Mouse (Mus musculus) limb, embryonic 14.5 days (tissue): ENCODE measurements at regions not wholly inside any gene's neighbourhood (a gene's known extent, or its start where the extent isn't known, plus 50 kb on each side); places are given as distances from the start of the nearest gene placed in this dataset.

ENCODE experiments used
- ATAC-seq: fragments of 200-750 bp; cut with Nextera tagmentation; 2 replicates; pipeline ENCODE4 v1.8.0; 2017; ENCODE audit warnings: low read depth, moderate number of reproducible peaks, moderate TSS enrichment; ENCODE audit not compliant: low FRiP score
- DNase-seq: peaks from one replicate; pipeline ENCODE4 v3.0.0-alpha.2; 2015; ENCODE audit warnings: low spot score
- H3K27ac ChIP-seq: fragments of 300-500 bp; sonication (generic); replicated peaks from 2 replicates; pipeline ENCODE4 v1.5.1; 2014; ENCODE audit warnings: low read depth, mild to moderate bottlenecking, low read length, moderate library complexity, mixed read lengths
- H3K27me3 ChIP-seq: fragments of 300-500 bp; sonication (generic); 2 replicates; pipeline ENCODE4 v1.6.1; 2014; ENCODE audit warnings: low read length, mixed read lengths; ENCODE audit not compliant: control insufficient read depth, insufficient read depth
- H3K36me3 ChIP-seq: fragments of 300-500 bp; sonication (generic); 2 replicates; pipeline ENCODE4 v1.6.1; 2014; ENCODE audit warnings: mild to moderate bottlenecking, low read length, moderate library complexity, mixed read lengths; ENCODE audit not compliant: control insufficient read depth, insufficient read depth
- H3K4me1 ChIP-seq: fragments of 300-500 bp; sonication (generic); 2 replicates; pipeline ENCODE4 v1.6.1; 2014; ENCODE audit warnings: antibody characterized with exemption, low read length, mixed read lengths; ENCODE audit not compliant: control insufficient read depth, insufficient read depth
- H3K4me2 ChIP-seq: fragments of 300-500 bp; sonication (generic); replicated peaks from 2 replicates; pipeline ENCODE4 v1.6.1; 2014; ENCODE audit warnings: low read depth, mild to moderate bottlenecking, low read length, moderate library complexity; ENCODE audit not compliant: severe bottlenecking
- H3K4me3 ChIP-seq: fragments of 300-500 bp; sonication (generic); replicated peaks from 2 replicates; pipeline ENCODE4 v1.5.1; 2014; ENCODE audit warnings: low read length
- H3K9ac ChIP-seq: fragments of 300-500 bp; sonication (generic); 2 replicates; pipeline ENCODE4 v1.6.1; 2014; ENCODE audit warnings: mild to moderate bottlenecking, low read depth, low read length, moderate library complexity; ENCODE audit not compliant: severe bottlenecking
- H3K9me3 ChIP-seq: fragments of 300-500 bp; sonication (generic); 2 replicates; pipeline ENCODE4 v1.6.1; 2016; ENCODE audit warnings: low read length; ENCODE audit not compliant: control insufficient read depth
- POLR2A ChIP-seq: fragments of 200-500 bp; IDR thresholded peaks from 2 replicates; pipeline ENCODE4 v1.8.0; 2012; ENCODE audit warnings: inconsistent platforms, mild to moderate bottlenecking, moderate library complexity, borderline replicate concordance; ENCODE audit not compliant: insufficient read depth, insufficient read length; ENCODE audit errors: extremely low read depth
- WGBS: fragments of 180-500 bp; shearing (Covaris S2); extraction: QIAGEN DNeasy Blood & Tissue Kit; methylation state at CpG from one replicate; pipeline ENCODE4 v1.1.7; 2014; 5-methylcytosine and 5-hydroxymethylcytosine counted together

DNA sequence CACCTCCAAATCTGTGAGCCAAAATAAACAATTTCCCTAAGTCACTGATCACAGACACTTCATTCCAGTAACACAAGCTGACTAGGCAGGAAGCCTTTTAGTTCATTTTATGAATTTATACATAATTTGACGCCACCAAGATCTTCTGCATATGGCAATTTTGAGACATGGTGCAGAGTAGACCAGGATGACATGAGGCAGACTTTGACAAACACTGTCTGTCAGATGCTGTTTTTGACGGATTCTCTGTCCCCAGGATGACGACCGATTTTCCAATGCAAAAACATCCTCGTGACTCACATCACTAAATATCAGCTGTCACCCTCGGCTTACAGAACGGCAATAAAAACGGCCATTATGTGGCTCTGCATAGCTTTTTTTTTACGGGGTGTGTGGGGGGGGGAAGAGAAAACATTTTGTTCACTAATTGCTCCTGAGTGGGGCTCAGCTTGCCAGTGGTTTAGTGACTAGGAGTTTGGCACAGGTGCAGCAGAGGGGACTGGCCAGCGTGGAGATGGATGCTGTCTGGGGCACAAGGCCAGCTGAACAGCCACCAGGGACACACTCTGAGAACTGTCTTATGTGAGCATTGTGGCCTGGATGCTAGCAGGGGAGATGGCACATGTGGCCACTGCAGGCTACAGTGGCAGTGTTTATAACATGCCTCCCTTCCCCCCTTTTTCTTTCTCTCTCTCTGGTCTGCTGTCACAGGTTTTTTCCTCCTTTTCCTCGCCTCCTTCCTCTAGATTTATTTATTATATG lies 65.0 kb upstream of the Lrpap1 start:
- H3K27me3 ChIP-seq, result no peaks in the 10 kb centered on the region
- H3K36me3 ChIP-seq, result no peaks in the 10 kb centered on the region
- no peak overlapping the region for H3K4me3 ChIP-seq
- WGBS, result 42% methylated on average over 11 of the region's 11 CpGs
- H3K27ac ChIP-seq, result no peak overlapping the region
- H3K9me3 ChIP-seq, result no peaks in the 10 kb centered on the region; the same call in 1 of the 2 replicates
- H3K9ac ChIP-seq, result no peak overlapping the region
- TF ChIP-seq POLR2A, result no peak
- H3K4me1 ChIP-seq, result peaks cover 6% of the 10 kb centered on the region
- no peak overlapping the region for H3K4me2 ChIP-seq
- no peak for DNase-seq
- no peak for ATAC-seq

GRCm38 (mm10) chr5:35169614-35170293 lies 64.2 kb upstream of the Lrpap1 start:
- Histone ChIP-seq H3K36me3 (no peaks in the 10 kb centered on the region), H3K9ac (no peak overlapping the region), H3K27ac (no peak overlapping the region), H3K9me3 (no peaks in the 10 kb centered on the region; the same call in 1 of the 2 replicates), H3K4me2 (no peak overlapping the region), H3K27me3 (no peaks in the 10 kb centered on the region), H3K4me3 (no peak overlapping the region), H3K4me1 (peaks cover 5% of the 10 kb centered on the region)
- no peak for TF ChIP-seq POLR2A
- WGBS, result 49% methylated on average over 7 of the region's 7 CpGs
- peak; percentile 37 for DNase-seq
- ATAC-seq, result no peak

DNA sequence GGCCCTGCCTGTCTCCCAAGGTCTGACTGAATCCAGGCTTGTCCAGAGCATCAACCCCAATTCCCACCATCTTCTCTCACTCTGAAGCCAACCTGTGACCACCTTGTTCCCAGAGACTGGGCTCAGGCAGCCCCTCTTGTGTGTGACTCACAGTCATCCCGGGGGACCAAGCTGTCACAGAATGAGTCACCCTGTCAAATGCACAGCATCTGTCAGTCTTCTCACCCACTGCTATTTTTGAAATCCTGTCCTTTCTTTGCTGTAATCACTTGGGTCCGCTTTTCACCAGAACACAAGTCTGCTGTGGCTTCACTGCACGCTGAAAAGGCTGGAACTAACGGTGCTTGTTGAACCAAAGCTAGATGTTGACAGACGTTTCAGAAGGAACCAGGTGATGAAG lies 63.3 kb upstream of the Lrpap1 start:
- H3K27ac ChIP-seq, result no peak overlapping the region
- no peaks in the 10 kb centered on the region for H3K27me3 ChIP-seq
- H3K36me3 ChIP-seq, result no peaks in the 10 kb centered on the region
- no peak overlapping the region for H3K4me2 ChIP-seq
- ATAC-seq (no peak), DNase-seq (no peak)
- H3K4me1 ChIP-seq, result no peaks in the 10 kb centered on the region; the same call in 1 of the 2 replicates
- WGBS, result 71% methylated on average over 5 of the region's 5 CpGs
- no peak overlapping the region for H3K9ac ChIP-seq
- no peak overlapping the region for H3K4me3 ChIP-seq
- H3K9me3 ChIP-seq, result no peaks in the 10 kb centered on the region; the same call in 1 of the 2 replicates
- no peak for TF ChIP-seq POLR2A

DNA sequence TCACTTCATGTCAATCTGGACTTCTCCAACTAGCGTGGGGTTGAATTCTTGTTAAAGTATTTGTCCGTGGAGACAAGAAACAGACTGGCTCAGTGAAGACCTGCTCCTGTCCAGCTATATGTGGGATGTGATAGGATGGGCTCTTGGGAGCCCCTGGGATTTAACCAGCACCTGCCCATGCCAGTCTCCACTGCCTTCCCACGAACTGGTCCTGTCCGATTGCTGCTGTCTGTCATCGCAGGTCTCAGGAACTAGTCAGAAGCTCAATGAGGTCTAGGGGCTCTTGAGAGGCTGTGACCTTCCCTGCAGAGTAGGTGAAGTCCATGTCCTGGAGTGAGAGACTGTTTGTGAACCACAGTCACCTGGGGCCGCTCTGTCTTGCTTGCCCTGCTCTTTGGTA lies 62.8 kb upstream of the Lrpap1 start:
- Histone ChIP-seq H3K27ac (no peak overlapping the region), H3K4me1 (no peaks in the 10 kb centered on the region; the same call in 1 of the 2 replicates), H3K36me3 (no peaks in the 10 kb centered on the region), H3K27me3 (no peaks in the 10 kb centered on the region), H3K9ac (no peak overlapping the region), H3K4me2 (no peak overlapping the region), H3K4me3 (no peak overlapping the region), H3K9me3 (no peaks in the 10 kb centered on the region; the same call in 1 of the 2 replicates)
- no peak for TF ChIP-seq POLR2A
- DNase-seq, result no peak
- ATAC-seq, result no peak
- 90% methylated on average over 6 of the region's 6 CpGs for WGBS

DNA sequence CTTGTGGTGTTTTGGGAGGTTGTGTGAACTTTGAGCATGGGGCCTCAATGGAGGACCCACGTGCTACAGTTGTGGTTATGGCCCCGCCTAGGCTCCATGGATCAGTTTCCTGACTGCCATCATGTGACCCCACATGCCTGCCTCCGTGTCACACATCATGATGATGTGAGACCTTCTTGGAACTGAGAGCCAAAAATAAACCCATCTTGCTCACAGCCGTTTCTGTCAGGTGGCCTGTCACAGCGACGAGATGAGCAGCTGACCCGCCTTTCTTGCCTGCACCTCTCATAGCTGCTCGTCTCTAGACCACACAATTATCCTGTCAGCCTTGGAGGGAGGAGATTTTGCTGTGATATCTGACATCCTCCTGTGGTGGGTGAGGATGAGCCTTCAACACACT lies 60.4 kb upstream of the Lrpap1 start:
- Histone ChIP-seq H3K4me2 (no peak overlapping the region), H3K9ac (no peak overlapping the region), H3K4me3 (no peak overlapping the region), H3K4me1 (no peaks in the 10 kb centered on the region; the same call in 1 of the 2 replicates), H3K27me3 (no peaks in the 10 kb centered on the region), H3K27ac (no peak overlapping the region), H3K9me3 (no peaks in the 10 kb centered on the region; the same call in 1 of the 2 replicates), H3K36me3 (no peaks in the 10 kb centered on the region)
- ATAC-seq (peak; percentile 23; the same call in 1 of the 2 replicates), DNase-seq (no peak)
- no peak for TF ChIP-seq POLR2A
- WGBS, result 73% methylated on average over 8 of the region's 8 CpGs
